Mouse (Mus musculus) MEL (cell line): ENCODE measurements around the gene Tnfsf11. TPM values are rescaled to one million over a fixed set of nuclear protein-coding genes. Genes with fewer than 3 reads are reported as not detected.

ENCODE experiments used
- DNase-seq: peaks from one replicate; pipeline ENCODE4 v3.0.0; 2011; ENCODE audit warnings: low read depth, low spot score
- H3K27ac ChIP-seq: 2 replicates; pipeline ENCODE4 v1.5.1; 2012; ENCODE audit warnings: low read depth, mild to moderate bottlenecking, control low read depth, low read length, moderate library complexity; ENCODE audit not compliant: control insufficient read depth
- H3K27me3 ChIP-seq, 2 experiments: fragments of 150-350 bp in 1 of 2; sonication (generic) in 1 of 2; 2 replicates each; pipeline ENCODE4 v1.6.1; 2012; ENCODE audit warnings: low read length in 2 of 2, mild to moderate bottlenecking in 2 of 2, improper control_type of control experiment in 1 of 2, moderate library complexity in 1 of 2; ENCODE audit not compliant: insufficient read depth in 2 of 2, control insufficient read depth in 1 of 2
- H3K36me3 ChIP-seq, 2 experiments: 2 replicates each; pipeline ENCODE4 v1.6.1; 2012 to 2014; ENCODE audit warnings: low read length in 2 of 2, improper control_type of control experiment in 1 of 2, inconsistent platforms in 1 of 2, mild to moderate bottlenecking in 1 of 2; ENCODE audit not compliant: insufficient read depth in 2 of 2, control insufficient read depth in 1 of 2
- H3K4me1 ChIP-seq, 2 experiments: fragments of 150-350 bp in 1 of 2; sonication (generic) in 1 of 2; 2 replicates each; pipeline ENCODE4 v1.6.1; 2012; ENCODE audit warnings: low read length in 2 of 2, improper control_type of control experiment in 1 of 2, mild to moderate bottlenecking in 1 of 2; ENCODE audit not compliant: insufficient read depth in 2 of 2, control insufficient read depth in 1 of 2
- H3K4me3 ChIP-seq, 2 experiments: fragments of 150-350 bp in 1 of 2; sonication (generic) in 1 of 2; 2 replicates each; pipeline ENCODE4 v1.5.1; 2012; ENCODE audit warnings: low read depth in 2 of 2, low read length in 2 of 2, mild to moderate bottlenecking in 2 of 2, moderate library complexity in 2 of 2, control low read depth in 1 of 2, improper control_type of control experiment in 1 of 2; ENCODE audit not compliant: control insufficient read depth in 1 of 2, insufficient read depth in 1 of 2
- H3K79me2 ChIP-seq: 2 replicates; pipeline ENCODE4 v1.6.1; 2012; ENCODE audit warnings: mild to moderate bottlenecking, low read length, moderate library complexity; ENCODE audit not compliant: control insufficient read depth, poor library complexity, insufficient read depth
- H3K9ac ChIP-seq: 2 replicates; pipeline ENCODE4 v1.6.1; 2012; ENCODE audit warnings: low read depth, mild to moderate bottlenecking, control low read depth, low read length, moderate library complexity; ENCODE audit not compliant: control insufficient read depth, poor library complexity, severe bottlenecking
- H3K9me3 ChIP-seq: fragments of 150-350 bp; sonication (generic); replicated peaks from 2 replicates; pipeline ENCODE4 v1.6.1; 2012; ENCODE audit warnings: mild to moderate bottlenecking, low read length, improper control_type of control experiment, moderate library complexity; ENCODE audit not compliant: insufficient read depth
- CHD2 ChIP-seq: IDR thresholded peaks from 2 replicates; pipeline ENCODE4 v1.6.1; 2011; ENCODE audit warnings: low read length, improper control_type of control experiment
- ETS1 ChIP-seq: IDR thresholded peaks from 2 replicates; pipeline ENCODE4 v1.6.1; 2012; ENCODE audit warnings: low read depth, mild to moderate bottlenecking, inconsistent platforms, low read length, improper control_type of control experiment, moderate library complexity
- GATA1 ChIP-seq: IDR thresholded peaks from 2 replicates; pipeline ENCODE4 v1.6.1; 2011; ENCODE audit warnings: low read depth, low read length, improper control_type of control experiment
- JUND ChIP-seq: IDR thresholded peaks from 2 replicates; pipeline ENCODE4 v1.6.1; 2011; ENCODE audit warnings: low read depth, mild to moderate bottlenecking, improper control_type of control experiment, low read length
- MAFK ChIP-seq: IDR thresholded peaks from 2 replicates; pipeline ENCODE4 v1.6.1; 2011; ENCODE audit warnings: low read depth, mild to moderate bottlenecking, low read length, improper control_type of control experiment, borderline replicate concordance
- MAZ ChIP-seq: IDR thresholded peaks from 2 replicates; pipeline ENCODE4 v1.6.1; 2012; ENCODE audit warnings: low read depth, mild to moderate bottlenecking, inconsistent platforms, low read length, improper control_type of control experiment
- MEF2A ChIP-seq: IDR thresholded peaks from 2 replicates; pipeline ENCODE4 v1.6.1; 2014; ENCODE audit warnings: low read depth, mild to moderate bottlenecking, inconsistent platforms, low read length, improper control_type of control experiment; ENCODE audit not compliant: poor library complexity, insufficient replicate concordance, severe bottlenecking; ENCODE audit errors: extremely low read depth
- MYC ChIP-seq: IDR thresholded peaks from 2 replicates; pipeline ENCODE4 v1.6.1; 2011; ENCODE audit warnings: low read depth, mild to moderate bottlenecking, low read length, improper control_type of control experiment, moderate library complexity
- NELFE ChIP-seq: IDR thresholded peaks from 2 replicates; pipeline ENCODE4 v1.6.1; 2011; ENCODE audit warnings: low read depth, low read length, improper control_type of control experiment
- NRF1 ChIP-seq: IDR thresholded peaks from 2 replicates; pipeline ENCODE4 v1.6.1; 2014; ENCODE audit warnings: low read depth, mild to moderate bottlenecking, inconsistent platforms, low read length, improper control_type of control experiment, moderate library complexity; ENCODE audit not compliant: poor library complexity, insufficient read depth, severe bottlenecking
- POLR2A ChIP-seq, 2 experiments: IDR thresholded peaks; 2 replicates each; pipeline ENCODE4 v1.6.1; 2011 to 2012; ENCODE audit warnings: low read length in 2 of 2, mild to moderate bottlenecking in 2 of 2, control low read depth in 1 of 2, improper control_type of control experiment in 1 of 2, low read depth in 1 of 2, moderate library complexity in 1 of 2; ENCODE audit not compliant: control insufficient read depth in 1 of 2, insufficient read depth in 1 of 2, poor library complexity in 1 of 2
- POLR2AphosphoS2 ChIP-seq: IDR thresholded peaks from 2 replicates; pipeline ENCODE4 v1.6.1; 2011; ENCODE audit warnings: low read length, improper control_type of control experiment
- POLR2AphosphoS5 ChIP-seq: IDR thresholded peaks from 2 replicates; pipeline ENCODE4 v1.6.1; 2012; ENCODE audit warnings: low read depth, borderline replicate concordance, mild to moderate bottlenecking, inconsistent platforms, low read length, moderate library complexity, mixed read lengths
- RAD21 ChIP-seq: IDR thresholded peaks from 2 replicates; pipeline ENCODE4 v1.6.1; 2011; ENCODE audit warnings: mild to moderate bottlenecking, low read depth, low read length, improper control_type of control experiment
- TAL1 ChIP-seq: IDR thresholded peaks from 2 replicates; pipeline ENCODE4 v1.6.1; 2012; ENCODE audit warnings: mild to moderate bottlenecking, inconsistent platforms, low read length, moderate library complexity, mixed read lengths
- TCF12 ChIP-seq: IDR thresholded peaks from 2 replicates; pipeline ENCODE4 v1.6.1; 2014; ENCODE audit warnings: low read depth, mild to moderate bottlenecking, inconsistent platforms, low read length, improper control_type of control experiment, moderate library complexity
- USF1 ChIP-seq: IDR thresholded peaks from 2 replicates; pipeline ENCODE4 v1.6.1; 2014; ENCODE audit warnings: low read depth, mild to moderate bottlenecking, inconsistent platforms, low read length, improper control_type of control experiment, moderate library complexity
- USF2 ChIP-seq, 2 experiments: IDR thresholded peaks; 2 replicates each; pipeline ENCODE4 v1.6.1; 2011 to 2012; ENCODE audit warnings: improper control_type of control experiment in 2 of 2, low read length in 2 of 2, borderline replicate concordance in 1 of 2, inconsistent platforms in 1 of 2, low read depth in 1 of 2, mild to moderate bottlenecking in 1 of 2; ENCODE audit not compliant: insufficient read depth in 1 of 2
- ZNF384 ChIP-seq: IDR thresholded peaks from 2 replicates; pipeline ENCODE4 v1.6.1; 2012; ENCODE audit warnings: low read depth, mild to moderate bottlenecking, inconsistent platforms, low read length, improper control_type of control experiment
- polyA plus RNA-seq, 2 experiments: library from polyadenylated mRNA; stranded (reverse) in 1 of 2; unstranded in 1 of 2; fragments of >175 nt in 1 of 2; fragments of >200 nt in 1 of 2; gene quantifications; 2 replicates each; pipeline versions ENCODE4 v1.2.1 to v1.2.4; 2012; ENCODE audit warnings: low replicate concordance in 2 of 2, low read depth in 1 of 2; ENCODE audit not compliant: insufficient read length in 2 of 2, insufficient read depth in 1 of 2, missing spikeins in 1 of 2
- total RNA-seq: library from RNA; depleted of rRNA; stranded (reverse); fragments of 300-350 nt; gene quantifications from 2 replicates; pipeline ENCODE4 v1.2.3, GENCODE M21; 2012

Tnfsf11 gene
- total and polyA plus RNA-seq, 3 experiments, result not detected

- no peak for DNase-seq
Observed at GRCm38 (mm10) chr14:78239346-78239745, 68.5 kb downstream of the Tnfsf11 start.

GRCm38 (mm10) chr14:78237238-78237637 lies 70.6 kb downstream of the Tnfsf11 start:
- H3K4me3 ChIP-seq, result no peak overlapping the region
- H3K79me2 ChIP-seq, result no peaks in the 10 kb centered on the region
- H3K4me1 ChIP-seq, result no peaks in the 10 kb centered on the region
- H3K36me3 ChIP-seq, result no peaks in the 10 kb centered on the region
- H3K9ac ChIP-seq, result no peak overlapping the region
- no peak overlapping the region for H3K27ac ChIP-seq
- H3K27me3 ChIP-seq, result no peaks in the 10 kb centered on the region; a peak in 1 of 4 replicates
- H3K9me3 ChIP-seq, result no peaks in the 10 kb centered on the region
- no peak for DNase-seq
- TF ChIP-seq USF2 (IDR thresholded peaks at IDR 0.05; ENCODE audit: borderline replicate concordance in 1 of 2, insufficient read depth in 1 of 2, low read depth in 1 of 2, low read length in 2 of 2) (no peak), TCF12 (no peak), GATA1 (no peak), NRF1 (no peak), NELFE (no peak), CHD2 (no peak), MEF2A (no peak)

More at GRCm38 (mm10) chr14:78239346-78239745, 68.5 kb downstream of the Tnfsf11 start:
- TF ChIP-seq TAL1, result no peak
- TF ChIP-seq, all 39 proteins: peak for 0
- Histone ChIP-seq H3K4me1 (no peaks in the 10 kb centered on the region), H3K9me3 (no peaks in the 10 kb centered on the region), H3K79me2 (no peaks in the 10 kb centered on the region), H3K27ac (no peak overlapping the region), H3K27me3 (no peaks in the 10 kb centered on the region; a peak in 1 of 4 replicates), H3K36me3 (no peaks in the 10 kb centered on the region), H3K4me3 (no peak overlapping the region), H3K9ac (no peak overlapping the region)

- no peaks in the 10 kb centered on the region for H3K79me2 ChIP-seq
- H3K36me3 ChIP-seq, result no peaks in the 10 kb centered on the region
- TF ChIP-seq MAZ (no peak), NELFE (no peak), TAL1 (no peak), JUND (no peak), ETS1 (no peak), TCF12 (no peak), USF1 (no peak), RAD21 (no peak), MAFK (no peak), POLR2AphosphoS2 (no peak), MYC (no peak), POLR2AphosphoS5 (no peak), NRF1 (no peak), MEF2A (no peak), POLR2A (IDR thresholded peaks at IDR 0.05; ENCODE audit: control insufficient read depth in 1 of 2, insufficient read depth in 1 of 2, low read depth in 1 of 2, low read length in 2 of 2, poor library complexity in 1 of 2) (no peak), ZNF384 (no peak)
- H3K27me3 ChIP-seq, result no peaks in the 10 kb centered on the region
- H3K4me1 ChIP-seq, result no peaks in the 10 kb centered on the region
- DNase-seq, result no peak
- no peak overlapping the region for H3K27ac ChIP-seq
- no peaks in the 10 kb centered on the region for H3K9me3 ChIP-seq
- no peak overlapping the region for H3K4me3 ChIP-seq
- no peak overlapping the region for H3K9ac ChIP-seq
Observed at GRCm38 (mm10) chr14:78236144-78236543, 71.7 kb downstream of the Tnfsf11 start.
